Mouse (Mus musculus): ENCODE measurements around the gene Elob. TPM values are rescaled to one million over a fixed set of nuclear protein-coding genes. Genes with fewer than 3 reads are reported as not detected.

Elob gene
- polyA plus RNA-seq, 1 experiment = 1,587 TPM

GRCm38 (mm10) chr17:23778447-23778846 is 50.5 kb downstream of the Elob start:
- Histone ChIP-seq H3K27ac (ENCODE audit: control insufficient read depth, insufficient read depth, low read depth, low read length) (no peak overlapping the region), H3K4me3 (ENCODE audit: control insufficient read depth, low read depth, low read length) (no peak overlapping the region), H3K4me1 (ENCODE audit: control insufficient read depth, insufficient read depth, low read length) (no peaks in the 10 kb centered on the region), H3K36me3 (ENCODE audit: control insufficient read depth, insufficient read depth, low read length) (no peaks in the 10 kb centered on the region), H3K27me3 (ENCODE audit: control insufficient read depth, insufficient read depth, low read length) (no peaks in the 10 kb centered on the region)
- no peak for TF ChIP-seq CTCF (IDR thresholded peaks at IDR 0.05; ENCODE audit: control insufficient read depth, insufficient read depth, insufficient replicate concordance, low read depth, low read length)
- no peak for TF ChIP-seq POLR2A (IDR thresholded peaks at IDR 0.05; ENCODE audit: control insufficient read depth, low read depth, low read length)

GRCm38 (mm10) chr17:23777141-23777540 is 51.8 kb downstream of the Elob start:
- H3K27ac ChIP-seq (ENCODE audit: control insufficient read depth, insufficient read depth, low read depth, low read length) = no peak overlapping the region
- no peaks in the 10 kb centered on the region for H3K4me1 ChIP-seq (ENCODE audit: control insufficient read depth, insufficient read depth, low read length)
- H3K27me3 ChIP-seq (ENCODE audit: control insufficient read depth, insufficient read depth, low read length) = no peaks in the 10 kb centered on the region
- H3K4me3 ChIP-seq (ENCODE audit: control insufficient read depth, low read depth, low read length) = no peak overlapping the region
- H3K36me3 ChIP-seq (ENCODE audit: control insufficient read depth, insufficient read depth, low read length) = no peaks in the 10 kb centered on the region
- TF ChIP-seq POLR2A (IDR thresholded peaks at IDR 0.05; ENCODE audit: control insufficient read depth, low read depth, low read length) (no peak), CTCF (IDR thresholded peaks at IDR 0.05; ENCODE audit: control insufficient read depth, insufficient read depth, insufficient replicate concordance, low read depth, low read length) (no peak)

- Histone ChIP-seq H3K36me3 (ENCODE audit: control insufficient read depth, insufficient read depth, low read length) (no peaks in the 10 kb centered on the region), H3K27me3 (ENCODE audit: control insufficient read depth, insufficient read depth, low read length) (no peaks in the 10 kb centered on the region), H3K27ac (ENCODE audit: control insufficient read depth, insufficient read depth, low read depth, low read length) (no peak overlapping the region), H3K4me3 (ENCODE audit: control insufficient read depth, low read depth, low read length) (no peak overlapping the region), H3K4me1 (ENCODE audit: control insufficient read depth, insufficient read depth, low read length) (no peaks in the 10 kb centered on the region; the same call in 1 of the 2 replicates)
- no peak for TF ChIP-seq POLR2A (IDR thresholded peaks at IDR 0.05; ENCODE audit: control insufficient read depth, low read depth, low read length)
- no peak for TF ChIP-seq CTCF (IDR thresholded peaks at IDR 0.05; ENCODE audit: control insufficient read depth, insufficient read depth, insufficient replicate concordance, low read depth, low read length)
Measured at GRCm38 (mm10) chr17:23776216-23776615, 52.7 kb downstream of the Elob start.

Other genes starting within 250 kb of the Elob start
- 45.3 and 57.6 TPM in 2 replicates for gene Zfp13, start 229.6 kb downstream of the Elob start, polyA plus RNA-seq (2012; rRNA removed)
- 4.5 and 4.9 TPM in 2 replicates for gene Zscan10, start 228.3 kb downstream of the Elob start, polyA plus RNA-seq (2012; rRNA removed)
- gene Mmp25, start 183.9 kb downstream of the Elob start, polyA plus RNA-seq (2012; rRNA removed) = 0.35 and 0.36 TPM in 2 replicates
- 1.0 and 1.5 TPM in 2 replicates for gene Bicdl2, start 168.6 kb downstream of the Elob start, polyA plus RNA-seq (2012; rRNA removed)
- 54.9 and 64.9 TPM in 2 replicates for gene Hcfc1r1, start 155.5 kb downstream of the Elob start, polyA plus RNA-seq (2012; rRNA removed)
- gene Thoc6, start 155.3 kb downstream of the Elob start, polyA plus RNA-seq (2012; rRNA removed) = 9.8 and 9.9 TPM in 2 replicates
- gene Tnfrsf12a, start 151.7 kb downstream of the Elob start, polyA plus RNA-seq (2012; rRNA removed) = 1.2 and 1.7 TPM in 2 replicates
- 0.16 and 0.19 TPM in 2 replicates for gene Cldn6, start 149.9 kb downstream of the Elob start, polyA plus RNA-seq (2012; rRNA removed)
- gene Cldn9, start 145.1 kb downstream of the Elob start, polyA plus RNA-seq (2012; rRNA removed) = 0.27 and 0.72 TPM in 2 replicates
- 6.7 and 7.1 TPM in 2 replicates for gene 1520401A03Rik, start 106.4 kb downstream of the Elob start, polyA plus RNA-seq (2012; rRNA removed)
- gene Pkmyt1, start 102.8 kb downstream of the Elob start, polyA plus RNA-seq (2012; rRNA removed) = 78.6 and 88.6 TPM in 2 replicates
- gene Paqr4, start 88.3 kb downstream of the Elob start, polyA plus RNA-seq (2012; rRNA removed) = 0.69 and 0.85 TPM in 2 replicates
- 0.80 and 0.97 TPM in 2 replicates for gene Kremen2, start 83.3 kb downstream of the Elob start, polyA plus RNA-seq (2012; rRNA removed)
- 155 and 178 TPM in 2 replicates for gene Flywch1, start 57.5 kb downstream of the Elob start, polyA plus RNA-seq (2012; rRNA removed)
- 11.8 and 14.8 TPM in 2 replicates for gene Flywch2, start 43.1 kb downstream of the Elob start, polyA plus RNA-seq (2012; rRNA removed)
- gene Srrm2, start 38.6 kb downstream of the Elob start, polyA plus RNA-seq (2012; rRNA removed) = 259 and 286 TPM in 2 replicates
- 0.89 and 1.2 TPM in 2 replicates for gene Prss33, start 6.9 kb upstream of the Elob start, polyA plus RNA-seq (2012; rRNA removed)
- gene Prss32, start 14.7 kb upstream of the Elob start, polyA plus RNA-seq (2012; rRNA removed) = 0.30 and 0.36 TPM in 2 replicates
- 12.2 and 13.8 TPM in 2 replicates for gene Prss41, start 15.0 kb upstream of the Elob start, polyA plus RNA-seq (2012; rRNA removed)
- 208 and 246 TPM in 2 replicates for gene Prss21, start 38.9 kb upstream of the Elob start, polyA plus RNA-seq (2012; rRNA removed)
- 0.34 and 0.67 TPM in 2 replicates for gene Dcpp1, start 51.7 kb upstream of the Elob start, polyA plus RNA-seq (2012; rRNA removed)
- gene Dcpp2, start 51.7 kb upstream of the Elob start, polyA plus RNA-seq (2012; rRNA removed) = not detected in 2 replicates
- gene Dcpp3, start 88.3 kb upstream of the Elob start, polyA plus RNA-seq (2012; rRNA removed) = not detected in 2 replicates
- not detected in 2 replicates for gene Sbp, start 112.5 kb upstream of the Elob start, polyA plus RNA-seq (2012; rRNA removed)
- not detected in 2 replicates for gene Sbpl, start 126.1 kb upstream of the Elob start, polyA plus RNA-seq (2012; rRNA removed)
- not detected in 2 replicates for gene Prss30, start 151.4 kb upstream of the Elob start, polyA plus RNA-seq (2012; rRNA removed)
- not detected in 2 replicates for gene Prss22, start 169.0 kb upstream of the Elob start, polyA plus RNA-seq (2012; rRNA removed)
- gene Prss27, start 209.0 kb upstream of the Elob start, polyA plus RNA-seq (2012; rRNA removed) = not detected in 2 replicates
- 11.5 and 11.9 TPM in 2 replicates for gene Kctd5, start 244.3 kb upstream of the Elob start, polyA plus RNA-seq (2012; rRNA removed)